Mouse (Mus musculus): ENCODE results near the gene Majin. TPM values are rescaled to one million over a fixed set of nuclear protein-coding genes. Genes with fewer than 3 reads are reported as not detected.
A peak's percentile ranks its signal among the peaks of the same experiment; 100 is the strongest.

Majin gene
- polyA plus RNA-seq, 1 experiment from 2014 or later = not detected

GRCm38 (mm10) chr19:6174771-6175170 is 9.4 kb upstream of the Majin start:
- Histone ChIP-seq H3K9me3 (no peaks in the 10 kb centered on the region), H3K27ac (replicated peaks) (no peak overlapping the region), H3K4me3 (no peak overlapping the region), H3K27me3 (replicated peaks; ENCODE audit: low read depth, poor library complexity, severe bottlenecking) (no peaks in the 10 kb centered on the region), H3K4me1 (peaks cover 4% of the 10 kb centered on the region; the same call in 1 of the 2 replicates), H3K36me3 (replicated peaks) (no peaks in the 10 kb centered on the region)
- peak; percentile 28 for DNase-seq (ENCODE audit: low spot score)
- 44% methylated on average over 5 of the region's 5 CpGs for WGBS

- 93% methylated on average over 6 of the region's 6 CpGs for WGBS
- Histone ChIP-seq H3K9me3 (no peaks in the 10 kb centered on the region), H3K4me3 (no peak overlapping the region), H3K27ac (replicated peaks) (no peak overlapping the region), H3K27me3 (replicated peaks; ENCODE audit: low read depth, poor library complexity, severe bottlenecking) (no peaks in the 10 kb centered on the region), H3K36me3 (replicated peaks) (no peaks in the 10 kb centered on the region), H3K4me1 (peaks cover 8% of the 10 kb centered on the region)
- no peak for DNase-seq (ENCODE audit: low spot score)
Observed at GRCm38 (mm10) chr19:6178775-6179174, 5.4 kb upstream of the Majin start.

- no peaks in the 10 kb centered on the region for H3K27me3 ChIP-seq (replicated peaks; ENCODE audit: low read depth, poor library complexity, severe bottlenecking)
- WGBS = 17% methylated on average over 5 of the region's 5 CpGs
- peak; percentile 62 for DNase-seq (ENCODE audit: low spot score)
Observed at GRCm38 (mm10) chr19:6181629-6182028, 2.6 kb upstream of the Majin start.

GRCm38 (mm10) chr19:6182534-6182933 is 1.7 kb upstream of the Majin start:
- no peaks in the 10 kb centered on the region for H3K27me3 ChIP-seq (replicated peaks; ENCODE audit: low read depth, poor library complexity, severe bottlenecking)
- no peak overlapping the region for H3K4me3 ChIP-seq
- no peaks in the 10 kb centered on the region for H3K36me3 ChIP-seq (replicated peaks)
- 21% methylated on average over 3 of the region's 3 CpGs for WGBS
- no peak overlapping the region for H3K27ac ChIP-seq (replicated peaks)
- peaks cover 4% of the 10 kb centered on the region for H3K4me1 ChIP-seq
- DNase-seq (ENCODE audit: low spot score) = no peak
- H3K9me3 ChIP-seq = no peaks in the 10 kb centered on the region

More at GRCm38 (mm10) chr19:6181629-6182028, 2.6 kb upstream of the Majin start:
- H3K27ac ChIP-seq (replicated peaks) = no peak overlapping the region
- no peaks in the 10 kb centered on the region for H3K9me3 ChIP-seq
- peaks cover 4% of the 10 kb centered on the region for H3K4me1 ChIP-seq
- no peak overlapping the region for H3K4me3 ChIP-seq
- no peaks in the 10 kb centered on the region for H3K36me3 ChIP-seq (replicated peaks)

- H3K27ac ChIP-seq (replicated peaks) = no peak overlapping the region
- no peaks in the 10 kb centered on the region for H3K9me3 ChIP-seq
- H3K4me3 ChIP-seq = no peak overlapping the region
- DNase-seq (ENCODE audit: low spot score) = no peak
- H3K27me3 ChIP-seq (replicated peaks; ENCODE audit: low read depth, poor library complexity, severe bottlenecking) = no peaks in the 10 kb centered on the region
- H3K36me3 ChIP-seq (replicated peaks) = no peaks in the 10 kb centered on the region
- WGBS = 82% methylated on average over 2 of the region's 2 CpGs
- H3K4me1 ChIP-seq = no peaks in the 10 kb centered on the region
Observed at GRCm38 (mm10) chr19:6204265-6204664, 20.1 kb downstream of the Majin start.

GRCm38 (mm10) chr19:6206716-6207115 is 22.5 kb downstream of the Majin start:
- Histone ChIP-seq H3K9me3 (no peaks in the 10 kb centered on the region), H3K4me1 (no peaks in the 10 kb centered on the region), H3K27ac (replicated peaks) (no peak overlapping the region), H3K27me3 (replicated peaks; ENCODE audit: low read depth, poor library complexity, severe bottlenecking) (no peaks in the 10 kb centered on the region), H3K4me3 (no peak overlapping the region), H3K36me3 (replicated peaks) (no peaks in the 10 kb centered on the region)
- WGBS = 75% methylated on average over 5 of the region's 5 CpGs
- DNase-seq (ENCODE audit: low spot score) = no peak

GRCm38 (mm10) chr19:6216046-6216705 is 32.0 kb downstream of the Majin start:
- Histone ChIP-seq H3K9me3 (no peaks in the 10 kb centered on the region), H3K4me1 (peaks cover 8% of the 10 kb centered on the region), H3K27me3 (replicated peaks; ENCODE audit: low read depth, poor library complexity, severe bottlenecking) (no peaks in the 10 kb centered on the region), H3K36me3 (replicated peaks) (no peaks in the 10 kb centered on the region), H3K27ac (replicated peaks) (no peak overlapping the region), H3K4me3 (no peak overlapping the region)
- DNase-seq (ENCODE audit: low spot score) = no peak
- 87% methylated on average over 6 of the region's 6 CpGs for WGBS

GRCm38 (mm10) chr19:6218606-6219005 is 34.4 kb downstream of the Majin start:
- H3K4me3 ChIP-seq = no peak overlapping the region
- H3K36me3 ChIP-seq (replicated peaks) = no peaks in the 10 kb centered on the region
- WGBS = 72% methylated on average over 6 of the region's 6 CpGs
- H3K4me1 ChIP-seq = peaks cover 11% of the 10 kb centered on the region
- H3K27me3 ChIP-seq (replicated peaks; ENCODE audit: low read depth, poor library complexity, severe bottlenecking) = no peaks in the 10 kb centered on the region
- no peak overlapping the region for H3K27ac ChIP-seq (replicated peaks)
- H3K9me3 ChIP-seq = no peaks in the 10 kb centered on the region
- no peak for DNase-seq (ENCODE audit: low spot score)

- 0 out of 2 replicates have a peak within 1 kb of the TSS, but pooled peaks have one; percentile 8 for H3K27ac ChIP-seq (replicated peaks)
- H3K9me3 ChIP-seq = no peaks in the 10 kb centered on the region
- WGBS = 12% methylated on average over 2 of the region's 2 CpGs
- no peaks in the 10 kb centered on the region for H3K27me3 ChIP-seq (replicated peaks; ENCODE audit: low read depth, poor library complexity, severe bottlenecking)
- H3K4me1 ChIP-seq = peaks cover 20% of the 10 kb centered on the region
- H3K4me3 ChIP-seq = no peak within 1 kb of the TSS
- H3K36me3 ChIP-seq (replicated peaks) = peaks cover 43% of the 10 kb centered on the region
- peak; percentile 68 for DNase-seq (ENCODE audit: low spot score)
Observed at GRCm38 (mm10) chr19:6226135-6226534, 41.9 kb downstream of the Majin start, which contains the start of gene Gpha2. Gene Gpha2, plus strand, starts transcription at chr19:6226380.

- WGBS = 89% methylated on average over 14 of the region's 14 CpGs
- Histone ChIP-seq H3K9me3 (no peaks in the 10 kb centered on the region), H3K27ac (replicated peaks) (0 out of 2 replicates have a peak overlapping the region, but pooled peaks have one; percentile 8), H3K36me3 (replicated peaks) (peaks cover 50% of the 10 kb centered on the region), H3K4me1 (peaks cover 20% of the 10 kb centered on the region), H3K27me3 (replicated peaks; ENCODE audit: low read depth, poor library complexity, severe bottlenecking) (no peaks in the 10 kb centered on the region), H3K4me3 (no peak overlapping the region)
- no peak for DNase-seq (ENCODE audit: low spot score)
Observed at GRCm38 (mm10) chr19:6226763-6227162, 42.6 kb downstream of the Majin start.

- Histone ChIP-seq H3K9me3 (no peaks in the 10 kb centered on the region), H3K27ac (replicated peaks) (no peak overlapping the region), H3K4me3 (no peak overlapping the region), H3K4me1 (peaks cover 20% of the 10 kb centered on the region), H3K27me3 (replicated peaks; ENCODE audit: low read depth, poor library complexity, severe bottlenecking) (no peaks in the 10 kb centered on the region), H3K36me3 (replicated peaks) (peaks cover 57% of the 10 kb centered on the region)
- WGBS = 89% methylated on average over 4 of the region's 4 CpGs
- DNase-seq (ENCODE audit: low spot score) = no peak
Observed at GRCm38 (mm10) chr19:6227864-6228263, 43.7 kb downstream of the Majin start.

- Histone ChIP-seq H3K4me1 (peaks cover 31% of the 10 kb centered on the region), H3K36me3 (replicated peaks) (peaks cover 66% of the 10 kb centered on the region), H3K4me3 (no peak overlapping the region), H3K27me3 (replicated peaks; ENCODE audit: low read depth, poor library complexity, severe bottlenecking) (no peaks in the 10 kb centered on the region), H3K9me3 (no peaks in the 10 kb centered on the region), H3K27ac (replicated peaks) (no peak overlapping the region)
- no peak for DNase-seq (ENCODE audit: low spot score)
- 85% methylated on average over 4 of the region's 4 CpGs for WGBS
Observed at GRCm38 (mm10) chr19:6230411-6230810, 46.2 kb downstream of the Majin start.

- H3K4me3 ChIP-seq = no peak overlapping the region
- H3K27me3 ChIP-seq (replicated peaks; ENCODE audit: low read depth, poor library complexity, severe bottlenecking) = no peaks in the 10 kb centered on the region
- H3K9me3 ChIP-seq = no peaks in the 10 kb centered on the region
- peaks cover 27% of the 10 kb centered on the region for H3K4me1 ChIP-seq
- WGBS = 87% methylated on average over 2 of the region's 2 CpGs
- no peak for DNase-seq (ENCODE audit: low spot score)
- H3K27ac ChIP-seq (replicated peaks) = no peak overlapping the region
- peaks cover 66% of the 10 kb centered on the region for H3K36me3 ChIP-seq (replicated peaks)
Observed at GRCm38 (mm10) chr19:6231036-6231435, 46.8 kb downstream of the Majin start.
